Mouse (Mus musculus): ENCODE measurements around the gene Zfp143. TPM values are rescaled to one million over a fixed set of nuclear protein-coding genes. Genes with fewer than 3 reads are reported as not detected.
"Not testable (repeated sequence)": the region's sequence is repeated elsewhere in the genome, so short reads cannot be mapped to it uniquely, and the experiment has no call there.

The Zfp143 gene
- total and polyA plus RNA-seq, 2 experiments from 2014 or later = 4.9 to 8.6 TPM

- Histone ChIP-seq H3K4me3 (ENCODE audit: low read depth, low read length) (no peak overlapping the region), H3K27me3 (ENCODE audit: insufficient read depth, low read length) (no peaks in the 10 kb centered on the region), H3K36me3 (ENCODE audit: insufficient read depth, low read length) (0 out of 2 replicates have a peak, but pooled peaks cover 5% of the 10 kb centered on the region), H3K4me1 (ENCODE audit: insufficient read depth, low read length) (no peaks in the 10 kb centered on the region), H3K4me2 (ENCODE audit: low read depth, low read length, poor library complexity, severe bottlenecking) (no peak overlapping the region), H3K9ac (replicated peaks; ENCODE audit: low read length, poor library complexity, severe bottlenecking) (no peak overlapping the region), H3K27ac (ENCODE audit: low read depth, low read length) (no peak overlapping the region), H3K9me3 (ENCODE audit: low read length) (no peaks in the 10 kb centered on the region)
- no peak for DNase-seq (ENCODE audit: low spot score)
- no peak for TF ChIP-seq CTCF (IDR thresholded peaks at IDR 0.05)
- no peak for ATAC-seq (ENCODE audit: low FRiP score)
- 51% methylated on average over 6 of the region's 6 CpGs for WGBS
Observed at GRCm38 (mm10) chr7:110100854-110101253, 39.8 kb downstream of the Zfp143 start.

- no peak overlapping the region for H3K4me2 ChIP-seq (ENCODE audit: low read depth, low read length, poor library complexity, severe bottlenecking)
- WGBS = 86% methylated on average over 5 of the region's 5 CpGs
- no peaks in the 10 kb centered on the region for H3K9me3 ChIP-seq (ENCODE audit: low read length)
- H3K4me1 ChIP-seq (ENCODE audit: insufficient read depth, low read length) = no peaks in the 10 kb centered on the region
- H3K36me3 ChIP-seq (ENCODE audit: insufficient read depth, low read length) = 0 out of 2 replicates have a peak, but pooled peaks cover under 1% of the 10 kb centered on the region
- ATAC-seq (ENCODE audit: low FRiP score) = no peak
- H3K27me3 ChIP-seq (ENCODE audit: insufficient read depth, low read length) = no peaks in the 10 kb centered on the region
- no peak for DNase-seq (ENCODE audit: low spot score)
- TF ChIP-seq CTCF (IDR thresholded peaks at IDR 0.05) = no peak
- H3K4me3 ChIP-seq (ENCODE audit: low read depth, low read length) = no peak overlapping the region
- no peak overlapping the region for H3K9ac ChIP-seq (replicated peaks; ENCODE audit: low read length, poor library complexity, severe bottlenecking)
- H3K27ac ChIP-seq (ENCODE audit: low read depth, low read length) = no peak overlapping the region
Observed at GRCm38 (mm10) chr7:110101266-110101665, 40.2 kb downstream of the Zfp143 start.

GRCm38 (mm10) chr7:110105041-110105440 lies 44.0 kb downstream of the Zfp143 start:
- no peaks in the 10 kb centered on the region for H3K27me3 ChIP-seq (ENCODE audit: insufficient read depth, low read length)
- H3K4me1 ChIP-seq (ENCODE audit: insufficient read depth, low read length) = peaks cover 4% of the 10 kb centered on the region; the same call in 1 of the 2 replicates
- H3K4me3 ChIP-seq (ENCODE audit: low read depth, low read length) = no peak overlapping the region
- H3K36me3 ChIP-seq (ENCODE audit: insufficient read depth, low read length) = no peaks in the 10 kb centered on the region
- no peak overlapping the region for H3K9ac ChIP-seq (replicated peaks; ENCODE audit: low read length, poor library complexity, severe bottlenecking)
- H3K9me3 ChIP-seq (ENCODE audit: low read length) = no peaks in the 10 kb centered on the region
- DNase-seq (ENCODE audit: low spot score) (no peak), ATAC-seq (ENCODE audit: low FRiP score) (no peak)
- TF ChIP-seq CTCF (IDR thresholded peaks at IDR 0.05) = no peak
- H3K27ac ChIP-seq (ENCODE audit: low read depth, low read length) = no peak overlapping the region
- H3K4me2 ChIP-seq (ENCODE audit: low read depth, low read length, poor library complexity, severe bottlenecking) = no peak overlapping the region
- WGBS = 86% methylated on average over 5 of the region's 5 CpGs

GRCm38 (mm10) chr7:110106633-110107032 lies 45.6 kb downstream of the Zfp143 start:
- DNase-seq (ENCODE audit: low spot score) (no peak), ATAC-seq (ENCODE audit: low FRiP score) (no peak)
- H3K4me2 ChIP-seq (ENCODE audit: low read depth, low read length, poor library complexity, severe bottlenecking) = no peak overlapping the region
- no peak overlapping the region for H3K27ac ChIP-seq (ENCODE audit: low read depth, low read length)
- no peak overlapping the region for H3K4me3 ChIP-seq (ENCODE audit: low read depth, low read length)
- 77% methylated on average over 3 of the region's 3 CpGs for WGBS
- no peak for TF ChIP-seq CTCF (IDR thresholded peaks at IDR 0.05)
- H3K9me3 ChIP-seq (ENCODE audit: low read length) = no peaks in the 10 kb centered on the region
- H3K9ac ChIP-seq (replicated peaks; ENCODE audit: low read length, poor library complexity, severe bottlenecking) = no peak overlapping the region
- no peaks in the 10 kb centered on the region for H3K27me3 ChIP-seq (ENCODE audit: insufficient read depth, low read length)
- peaks cover 4% of the 10 kb centered on the region; the same call in 1 of the 2 replicates for H3K4me1 ChIP-seq (ENCODE audit: insufficient read depth, low read length)
- H3K36me3 ChIP-seq (ENCODE audit: insufficient read depth, low read length) = no peaks in the 10 kb centered on the region

- not testable (repeated sequence) for H3K27me3 ChIP-seq (ENCODE audit: insufficient read depth, low read length); H3K4me2 ChIP-seq (ENCODE audit: low read depth, low read length, poor library complexity, severe bottlenecking); H3K36me3 ChIP-seq (ENCODE audit: insufficient read depth, low read length); H3K9me3 ChIP-seq (ENCODE audit: low read length); H3K27ac ChIP-seq (ENCODE audit: low read depth, low read length); H3K9ac ChIP-seq (replicated peaks; ENCODE audit: low read length, poor library complexity, severe bottlenecking); ATAC-seq (ENCODE audit: low FRiP score); H3K4me3 ChIP-seq (ENCODE audit: low read depth, low read length); DNase-seq (ENCODE audit: low spot score); H3K4me1 ChIP-seq (ENCODE audit: insufficient read depth, low read length)
- WGBS = 94% methylated on average over 3 of the region's 3 CpGs
Observed at GRCm38 (mm10) chr7:110108524-110108923, 47.5 kb downstream of the Zfp143 start.

GRCm38 (mm10) chr7:110108967-110109610 lies 48.1 kb downstream of the Zfp143 start:
- H3K27ac ChIP-seq (ENCODE audit: low read depth, low read length) = no peak overlapping the region
- no peak overlapping the region; the same call in 1 of the 2 replicates for H3K9ac ChIP-seq (replicated peaks; ENCODE audit: low read length, poor library complexity, severe bottlenecking)
- H3K4me3 ChIP-seq (ENCODE audit: low read depth, low read length) = no peak overlapping the region
- H3K4me2 ChIP-seq (ENCODE audit: low read depth, low read length, poor library complexity, severe bottlenecking) = 0 out of 2 replicates have a peak overlapping the region, but pooled peaks have one; percentile 10
- no peaks in the 10 kb centered on the region for H3K9me3 ChIP-seq (ENCODE audit: low read length)
- H3K36me3 ChIP-seq (ENCODE audit: insufficient read depth, low read length) = no peaks in the 10 kb centered on the region
- DNase-seq (ENCODE audit: low spot score) = peak; percentile 10
- no peak for TF ChIP-seq CTCF (IDR thresholded peaks at IDR 0.05)
- no peak for ATAC-seq (ENCODE audit: low FRiP score)
- WGBS = 19% methylated on average over 11 of the region's 11 CpGs
- peaks cover 4% of the 10 kb centered on the region; the same call in 1 of the 2 replicates for H3K4me1 ChIP-seq (ENCODE audit: insufficient read depth, low read length)
- H3K27me3 ChIP-seq (ENCODE audit: insufficient read depth, low read length) = no peaks in the 10 kb centered on the region

Measured in midbrain, postnatal 0 days (tissue).